Mouse (Mus musculus) ES-Bruce4 (cell line): ENCODE data around the gene Olfr524. TPM values are rescaled to one million over a fixed set of nuclear protein-coding genes. Genes with fewer than 3 reads are reported as not detected.

Source experiments
- H3K27ac ChIP-seq: 2 replicates; pipeline ENCODE4 v1.5.1; 2012; ENCODE audit warnings: low read length, inconsistent platforms; ENCODE audit not compliant: insufficient read depth
- H3K27me3 ChIP-seq: 2 replicates; pipeline ENCODE4 v1.6.1; 2012; ENCODE audit warnings: mild to moderate bottlenecking, low read length, inconsistent platforms; ENCODE audit not compliant: control insufficient read depth, poor library complexity, insufficient read depth, severe bottlenecking
- H3K36me3 ChIP-seq: 2 replicates; pipeline ENCODE4 v1.6.1; 2012; ENCODE audit warnings: inconsistent platforms, mild to moderate bottlenecking, low read length, moderate library complexity; ENCODE audit not compliant: control insufficient read depth, poor library complexity, insufficient read depth, severe bottlenecking
- H3K4me1 ChIP-seq: one replicate; pipeline ENCODE4 v1.8.1; 2011; ENCODE audit warnings: low read length; ENCODE audit not compliant: control insufficient read depth, insufficient read depth
- H3K4me3 ChIP-seq: 2 replicates; pipeline ENCODE4 v1.5.1; 2011; ENCODE audit warnings: low read depth, mild to moderate bottlenecking, low read length
- H3K9ac ChIP-seq: 2 replicates; pipeline ENCODE4 v1.6.1; 2012; ENCODE audit warnings: low read depth, mild to moderate bottlenecking, inconsistent platforms; ENCODE audit not compliant: poor library complexity, severe bottlenecking
- H3K9me3 ChIP-seq: replicated peaks from 2 replicates; pipeline ENCODE4 v1.6.1; 2012; ENCODE audit warnings: mild to moderate bottlenecking, low read length, inconsistent platforms; ENCODE audit not compliant: control insufficient read depth, poor library complexity, insufficient read depth, severe bottlenecking
- CTCF ChIP-seq: IDR thresholded peaks from one replicate; pipeline ENCODE4 v1.8.1; 2011; ENCODE audit warnings: low read depth, low read length
- EP300 ChIP-seq: IDR thresholded peaks from 2 replicates; pipeline ENCODE4 v1.6.1; 2011; ENCODE audit warnings: low read depth, low read length; ENCODE audit not compliant: insufficient read depth
- POLR2A ChIP-seq: IDR thresholded peaks from one replicate; pipeline ENCODE4 v1.8.1; 2011; ENCODE audit warnings: low read length; ENCODE audit not compliant: insufficient read depth
- polyA plus RNA-seq: library from polyadenylated mRNA; stranded (reverse); fragments of >200 nt; gene quantifications from 2 replicates; pipeline ENCODE4 v1.2.4, GENCODE M21; 2011; ENCODE audit warnings: low read depth; ENCODE audit not compliant: missing spikeins, insufficient read depth, insufficient read length

Olfr524 gene
- polyA plus RNA-seq, 1 experiment, result not detected

DNA sequence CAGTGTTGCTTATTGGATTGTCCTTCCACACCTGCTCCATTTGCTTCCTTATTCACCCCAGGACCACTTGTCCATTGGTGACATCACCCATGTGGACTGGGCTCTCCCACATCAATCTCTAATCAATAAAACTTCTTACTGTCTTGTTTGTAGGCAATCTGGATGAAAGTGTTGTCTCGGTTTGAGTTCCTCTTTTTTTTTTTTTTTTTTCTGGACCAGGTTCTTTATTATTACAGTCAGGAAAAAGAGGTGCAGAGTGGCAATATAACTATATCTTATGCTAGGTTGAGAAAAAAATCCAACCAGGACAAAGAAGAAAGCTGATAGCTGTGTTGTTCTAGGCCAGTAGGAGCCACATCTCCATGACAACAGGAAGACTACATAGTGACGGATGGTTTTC is 25.1 kb downstream of the Olfr524 start:
- Histone ChIP-seq H3K36me3 (no peaks in the 10 kb centered on the region), H3K9ac (no peak overlapping the region), H3K4me3 (no peak overlapping the region), H3K9me3 (no peaks in the 10 kb centered on the region), H3K4me1 (no peaks in the 10 kb centered on the region), H3K27ac (no peak overlapping the region), H3K27me3 (no peaks in the 10 kb centered on the region)
- TF ChIP-seq CTCF (no peak), EP300 (no peak), POLR2A (no peak)

GRCm38 (mm10) chr7:140179176-140179575 is 26.6 kb downstream of the Olfr524 start:
- Histone ChIP-seq H3K9me3 (no peaks in the 10 kb centered on the region), H3K4me1 (no peaks in the 10 kb centered on the region)
- TF ChIP-seq POLR2A, result no peak
- no peak for TF ChIP-seq EP300
- TF ChIP-seq CTCF, result no peak

GRCm38 (mm10) chr7:140172936-140173335 is 32.8 kb downstream of the Olfr524 start, which contains the start of gene Olfr523:
Gene Olfr523, plus strand, starts transcription at chr7:140173217.
- TF ChIP-seq CTCF, result no peak
- no peak for TF ChIP-seq EP300
- TF ChIP-seq POLR2A, result no peak
- H3K4me3 ChIP-seq, result no peak within 1 kb of the TSS
- H3K9ac ChIP-seq, result no peak within 1 kb of the TSS
- H3K36me3 ChIP-seq, result no peaks in the 10 kb centered on the region
- H3K27me3 ChIP-seq, result no peaks in the 10 kb centered on the region
- no peaks in the 10 kb centered on the region for H3K9me3 ChIP-seq
- H3K27ac ChIP-seq, result no peak within 1 kb of the TSS
- H3K4me1 ChIP-seq, result no peaks in the 10 kb centered on the region

More at GRCm38 (mm10) chr7:140179176-140179575, 26.6 kb downstream of the Olfr524 start:
- Histone ChIP-seq H3K9ac (no peak overlapping the region), H3K27ac (no peak overlapping the region), H3K27me3 (no peaks in the 10 kb centered on the region), H3K4me3 (no peak overlapping the region), H3K36me3 (no peaks in the 10 kb centered on the region)

- Histone ChIP-seq H3K36me3 (no peaks in the 10 kb centered on the region), H3K27me3 (no peaks in the 10 kb centered on the region), H3K27ac (no peak overlapping the region), H3K9me3 (no peaks in the 10 kb centered on the region), H3K4me1 (no peaks in the 10 kb centered on the region), H3K9ac (no peak overlapping the region), H3K4me3 (no peak overlapping the region)
- TF ChIP-seq POLR2A (no peak), EP300 (no peak), CTCF (no peak)
Measured at GRCm38 (mm10) chr7:140170863-140171262, 34.9 kb downstream of the Olfr524 start.

DNA sequence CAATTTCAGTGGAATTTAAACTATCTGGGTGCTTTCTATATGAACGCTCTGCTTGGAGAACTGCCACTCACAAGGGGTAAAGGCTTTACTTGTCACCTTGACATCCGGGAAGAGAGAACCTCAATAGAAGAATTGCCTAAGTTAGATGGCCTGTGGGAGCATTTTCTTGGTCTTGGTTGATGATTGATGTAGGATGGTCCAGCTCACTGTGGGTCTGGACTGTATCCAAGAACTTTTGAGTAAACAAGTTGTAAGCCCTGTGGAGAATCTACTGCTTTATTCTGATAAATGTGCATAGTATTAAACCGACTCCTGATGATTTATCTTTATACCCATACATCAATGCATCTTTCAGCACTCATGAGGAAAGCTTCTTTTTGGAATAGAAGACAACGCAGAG is 36.4 kb downstream of the Olfr524 start:
- H3K27me3 ChIP-seq, result no peaks in the 10 kb centered on the region
- no peak overlapping the region for H3K9ac ChIP-seq
- no peaks in the 10 kb centered on the region for H3K4me1 ChIP-seq
- H3K27ac ChIP-seq, result no peak overlapping the region
- H3K9me3 ChIP-seq, result no peaks in the 10 kb centered on the region
- no peaks in the 10 kb centered on the region for H3K36me3 ChIP-seq
- TF ChIP-seq EP300 (no peak), CTCF (no peak), POLR2A (no peak)
- no peak overlapping the region for H3K4me3 ChIP-seq

- no peak for TF ChIP-seq POLR2A
- TF ChIP-seq EP300, result no peak
- no peak for TF ChIP-seq CTCF
- H3K27ac ChIP-seq, result no peak overlapping the region
Measured at GRCm38 (mm10) chr7:140167950-140168349, 37.8 kb downstream of the Olfr524 start.

More at GRCm38 (mm10) chr7:140167950-140168349, 37.8 kb downstream of the Olfr524 start:
- H3K9me3 ChIP-seq, result no peaks in the 10 kb centered on the region
- H3K9ac ChIP-seq, result no peak overlapping the region
- H3K36me3 ChIP-seq, result no peaks in the 10 kb centered on the region
- no peaks in the 10 kb centered on the region for H3K27me3 ChIP-seq
- no peak overlapping the region for H3K4me3 ChIP-seq
- H3K4me1 ChIP-seq, result no peaks in the 10 kb centered on the region
